Mouse (Mus musculus) skeletal muscle tissue, postnatal 0 days (tissue): ENCODE data around the gene Lig1. TPM values are rescaled to one million over a fixed set of nuclear protein-coding genes. Genes with fewer than 3 reads are reported as not detected.

Experiments
- polyA plus RNA-seq: library from polyadenylated mRNA; unstranded; fragments of >200 nt; fragmentation: Nextera tagmentation; extraction: Ambion mirVana; gene quantifications from 2 replicates; pipeline ENCODE4 v1.2.1, GENCODE M21; 2015

Gene Lig1
- polyA plus RNA-seq, result 16.4 and 21.9 TPM in 2 replicates

GRCm38 (mm10) chr7:13277081-13277480, at the start of gene Lig1:
Gene Lig1, plus strand, starts transcription at chr7:13277283.

GRCm38 (mm10) chr7:13278308-13278891, 1.3 kb downstream of the Lig1 start, which contains the start of gene Zswim9:
Gene Zswim9, minus strand, starts transcription at chr7:13278721.

GRCm38 (mm10) chr7:13324316-13324715, 47.2 kb downstream of the Lig1 start, which contains the start of gene Pla2g4c:
Gene Pla2g4c, plus strand, starts transcription at chr7:13324655.

Other genes with a start within 250 kb of the Lig1 start
- gene Chmp2a, start 242.5 kb upstream of the Lig1 start, polyA plus RNA-seq, result 150 and 176 TPM in 2 replicates
- 117 and 128 TPM in 2 replicates for gene Ube2m, start 239.0 kb upstream of the Lig1 start, polyA plus RNA-seq
- gene Mzf1, start 222.5 kb upstream of the Lig1 start, polyA plus RNA-seq, result 0.94 and 0.99 TPM in 2 replicates
- gene Vmn1r85, start 182.1 kb upstream of the Lig1 start, polyA plus RNA-seq, result not detected in 2 replicates
- gene Vmn1r86, start 157.4 kb upstream of the Lig1 start, polyA plus RNA-seq, result not detected in 2 replicates
- not detected in 2 replicates for gene Vmn1r87, start 137.1 kb upstream of the Lig1 start, polyA plus RNA-seq
- gene Vmn1r88, start 117.7 kb upstream of the Lig1 start, polyA plus RNA-seq, result not detected in 2 replicates
- not detected in 2 replicates for gene Vmn1r89, start 64.3 kb upstream of the Lig1 start, polyA plus RNA-seq
- gene Zswim9, start 1.4 kb downstream of the Lig1 start, polyA plus RNA-seq, result 4.2 and 4.8 TPM in 2 replicates
- 0.13 and 0.31 TPM in 2 replicates for gene Pla2g4c, start 47.4 kb downstream of the Lig1 start, polyA plus RNA-seq
- not detected in 2 replicates for gene Cabp5, start 120.8 kb downstream of the Lig1 start, polyA plus RNA-seq
- not detected in 2 replicates for gene Bsph1, start 173.6 kb downstream of the Lig1 start, polyA plus RNA-seq